Mouse (Mus musculus) myocyte (in vitro differentiated cells): ENCODE results near the gene Otud1.

ENCODE experiments used
- CEBPB ChIP-seq: IDR thresholded peaks from 2 replicates; pipeline ENCODE4 v1.6.1; 2011; ENCODE audit warnings: mild to moderate bottlenecking, moderate library complexity; ENCODE audit not compliant: poor library complexity, insufficient read depth, severe bottlenecking
- E2F4 ChIP-seq: IDR thresholded peaks from one replicate; pipeline ENCODE4 v1.6.1; 2011; ENCODE audit warnings: mild to moderate bottlenecking, control low read depth, moderate library complexity; ENCODE audit not compliant: insufficient read depth
- MAX ChIP-seq: IDR thresholded peaks from one replicate; pipeline ENCODE4 v1.6.1; 2011; ENCODE audit warnings: low read depth, mild to moderate bottlenecking, control low read depth
- MYOD1 ChIP-seq, 3 experiments: IDR thresholded peaks; one replicate each; pipeline ENCODE4 v1.6.1; 2011; ENCODE audit warnings: control low read depth in 2 of 3, low read depth in 2 of 3, mild to moderate bottlenecking in 2 of 3, moderate library complexity in 1 of 3; ENCODE audit not compliant: insufficient read length in 2 of 3, control insufficient read depth in 1 of 3
- MYOG ChIP-seq, 3 experiments: IDR thresholded peaks; one replicate each; pipeline ENCODE4 v1.6.1; 2011; ENCODE audit warnings: control low read depth in 2 of 3, low read depth in 2 of 3, mild to moderate bottlenecking in 2 of 3; ENCODE audit not compliant: insufficient read length in 2 of 3, control insufficient read depth in 1 of 3, insufficient read depth in 1 of 3
- POLR2A ChIP-seq: IDR thresholded peaks from one replicate; pipeline ENCODE4 v1.6.1; 2011; ENCODE audit warnings: low read depth, mild to moderate bottlenecking, control low read depth, moderate library complexity; ENCODE audit not compliant: insufficient read length
- POLR2AphosphoS2 ChIP-seq: IDR thresholded peaks from one replicate; pipeline ENCODE4 v1.6.1; 2011; ENCODE audit warnings: low read depth, control low read depth; ENCODE audit not compliant: insufficient read length
- REST ChIP-seq: IDR thresholded peaks from one replicate; pipeline ENCODE4 v1.6.1; 2011; ENCODE audit warnings: mild to moderate bottlenecking, control low read depth, moderate library complexity; ENCODE audit not compliant: insufficient read depth, insufficient read length
- TCF12 ChIP-seq: IDR thresholded peaks from one replicate; pipeline ENCODE4 v1.6.1; 2011; ENCODE audit warnings: mild to moderate bottlenecking, control low read depth; ENCODE audit not compliant: poor library complexity, insufficient read depth, severe bottlenecking
- USF1 ChIP-seq: IDR thresholded peaks from one replicate; pipeline ENCODE4 v1.6.1; 2011; ENCODE audit warnings: low read depth, mild to moderate bottlenecking, control low read depth, moderate library complexity

GRCm38 (mm10) chr2:19701386-19701785 lies 43.8 kb downstream of the Otud1 start:
- no peak for TF ChIP-seq USF1
- TF ChIP-seq MYOG (IDR thresholded peaks at IDR 0.05; ENCODE audit: control insufficient read depth in 1 of 3, insufficient read depth in 1 of 3, insufficient read length in 2 of 3, low read depth in 2 of 3), result no peak
- no peak for TF ChIP-seq E2F4
- no peak for TF ChIP-seq POLR2A
- TF ChIP-seq MAX, result no peak
- TF ChIP-seq CEBPB, result no peak
- TF ChIP-seq TCF12, result no peak
- TF ChIP-seq POLR2AphosphoS2, result no peak
- no peak for TF ChIP-seq MYOD1 (IDR thresholded peaks at IDR 0.05; ENCODE audit: control insufficient read depth in 1 of 3, insufficient read length in 2 of 3, low read depth in 2 of 3)
- no peak for TF ChIP-seq REST
